Mouse (Mus musculus): ENCODE results near the gene Lzic.

- no peak for TF ChIP-seq CTCF (conservative IDR thresholded peaks at IDR 0.05; ENCODE audit: low read length)
- no peak for TF ChIP-seq NANOG (IDR thresholded peaks at IDR 0.05; ENCODE audit: borderline replicate concordance, low read length)
- TF ChIP-seq POU5F1 (IDR thresholded peaks at IDR 0.05; ENCODE audit: borderline replicate concordance, low read length): no peak
These were observed 22.6 kb upstream of the Lzic start for GRCm38 (mm10) chr4:149462305-149462971.
